Mouse (Mus musculus) heart, postnatal 0 days (tissue): ENCODE measurements around the gene Pcmt1. TPM values are rescaled to one million over a fixed set of nuclear protein-coding genes. Genes with fewer than 3 reads are reported as not detected.
"Not testable (repeated sequence)": the region's sequence is repeated elsewhere in the genome, so short reads cannot be mapped to it uniquely, and the experiment has no call there.

ENCODE experiments used
- ATAC-seq: fragments of 200-750 bp; cut with Nextera tagmentation; 2 replicates; pipeline ENCODE4 v1.8.0; 2017; ENCODE audit warnings: low read depth, moderate number of reproducible peaks, moderate library complexity; ENCODE audit not compliant: insufficient read depth
- DNase-seq: peaks from one replicate; pipeline ENCODE4 v3.0.0-alpha.2; 2016; ENCODE audit warnings: low spot score
- H3K27ac ChIP-seq: fragments of 300-500 bp; sonication (generic); 2 replicates; pipeline ENCODE4 v1.5.1; 2014; ENCODE audit warnings: low read depth, mild to moderate bottlenecking
- H3K27me3 ChIP-seq: fragments of 300-500 bp; sonication (generic); 2 replicates; pipeline ENCODE4 v1.6.1; 2014; ENCODE audit warnings: low read length, mixed read lengths; ENCODE audit not compliant: control insufficient read depth, insufficient read depth
- H3K36me3 ChIP-seq: fragments of 300-500 bp; sonication (generic); replicated peaks from 2 replicates; pipeline ENCODE4 v1.6.1; 2014; ENCODE audit warnings: low read length, mixed read lengths; ENCODE audit not compliant: control insufficient read depth, insufficient read depth
- H3K4me1 ChIP-seq: fragments of 300-500 bp; sonication (generic); 2 replicates; pipeline ENCODE4 v1.6.1; 2014; ENCODE audit warnings: antibody characterized with exemption; ENCODE audit not compliant: control insufficient read depth, insufficient read depth
- H3K4me2 ChIP-seq: fragments of 300-500 bp; sonication (generic); 2 replicates; pipeline ENCODE4 v1.6.1; 2014; ENCODE audit warnings: low read depth, mild to moderate bottlenecking, low read length, moderate library complexity
- H3K4me3 ChIP-seq: fragments of 300-500 bp; sonication (generic); 2 replicates; pipeline ENCODE4 v1.5.1; 2014; ENCODE audit warnings: low read depth, low read length
- H3K9ac ChIP-seq: fragments of 300-500 bp; sonication (generic); replicated peaks from 2 replicates; pipeline ENCODE4 v1.6.1; 2014; ENCODE audit warnings: low read depth, low read length, mixed read lengths
- H3K9me3 ChIP-seq: fragments of 300-500 bp; sonication (generic); replicated peaks from 2 replicates; pipeline ENCODE4 v1.6.1; 2016; ENCODE audit warnings: low read length; ENCODE audit not compliant: control insufficient read depth
- CTCF ChIP-seq: IDR thresholded peaks from 2 replicates; pipeline ENCODE4 v1.5.1; 2016; ENCODE audit warnings: antibody characterized with exemption, control low read depth, low read depth
- EP300 ChIP-seq: IDR thresholded peaks from 2 replicates; pipeline ENCODE4 v1.6.1; 2016; ENCODE audit warnings: antibody characterized with exemption, low read depth
- WGBS: fragments of 180-500 bp; shearing (Covaris S2); extraction: QIAGEN DNeasy Blood & Tissue Kit; methylation state at CpG from one replicate; pipeline ENCODE4 v1.1.7; 2014; 5-methylcytosine and 5-hydroxymethylcytosine counted together
- polyA plus RNA-seq: library from polyadenylated mRNA; unstranded; fragments of >200 nt; fragmentation: Nextera tagmentation; extraction: Ambion mirVana; gene quantifications from 2 replicates; pipeline ENCODE4 v1.2.1, GENCODE M21; 2015
- total RNA-seq: library from RNA; depleted of rRNA; stranded (reverse); fragments of >200 nt; gene quantifications from 2 replicates; pipeline ENCODE4 v1.2.3, GENCODE M21; 2014; ENCODE audit warnings: low replicate concordance

Pcmt1 gene
- total and polyA plus RNA-seq, 2 experiments from 2014 or later, result 59.7 to 135 TPM

GRCm38 (mm10) chr10:7614834-7615233 is 66.1 kb downstream of the Pcmt1 start:
- Histone ChIP-seq H3K9ac (no peak overlapping the region), H3K4me2 (no peak overlapping the region), H3K36me3 (no peaks in the 10 kb centered on the region), H3K27me3 (no peaks in the 10 kb centered on the region), H3K27ac (no peak overlapping the region), H3K4me3 (no peak overlapping the region), H3K4me1 (no peaks in the 10 kb centered on the region), H3K9me3 (no peaks in the 10 kb centered on the region)
- no peak for DNase-seq
- no peak for TF ChIP-seq CTCF
- no peak for TF ChIP-seq EP300
- 87% methylated on average over 8 of the region's 8 CpGs for WGBS
- ATAC-seq, result no peak

- H3K27ac ChIP-seq, ATAC-seq, H3K9ac ChIP-seq, H3K9me3 ChIP-seq, H3K36me3 ChIP-seq, H3K4me2 ChIP-seq, H3K4me1 ChIP-seq, H3K27me3 ChIP-seq, DNase-seq, H3K4me3 ChIP-seq: not testable (repeated sequence)
Measured at GRCm38 (mm10) chr10:7612210-7612609, 68.7 kb downstream of the Pcmt1 start.

DNA sequence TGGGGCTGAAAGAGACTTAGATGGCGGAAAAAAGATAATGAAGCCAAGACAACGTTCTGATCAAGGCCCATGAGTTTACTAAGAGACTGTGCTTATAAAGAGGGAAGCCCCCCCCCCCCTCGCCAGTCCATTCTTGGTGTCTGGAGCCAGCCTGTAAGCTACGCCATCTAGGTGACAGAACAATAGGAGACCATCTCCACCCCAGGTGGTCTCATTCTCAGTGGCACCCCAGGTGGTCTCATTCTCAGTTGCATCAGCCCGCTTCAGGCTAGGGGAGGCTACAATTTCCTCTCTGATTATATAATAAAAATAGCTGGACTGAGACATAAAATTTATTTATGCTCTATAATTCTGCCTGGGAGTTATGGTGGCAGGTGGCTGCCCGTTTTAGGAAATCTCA is 69.3 kb downstream of the Pcmt1 start:
- TF ChIP-seq EP300 (no peak), CTCF (no peak)
- ATAC-seq, result no peak

GRCm38 (mm10) chr10:7608611-7609010 is 72.3 kb downstream of the Pcmt1 start:
- no peak for TF ChIP-seq EP300
- TF ChIP-seq CTCF, result no peak
- no peak overlapping the region for H3K4me3 ChIP-seq
- no peak overlapping the region for H3K4me2 ChIP-seq
- no peak overlapping the region for H3K27ac ChIP-seq
- no peak overlapping the region for H3K9ac ChIP-seq
- DNase-seq, result no peak
- no peak for ATAC-seq
- no peaks in the 10 kb centered on the region for H3K9me3 ChIP-seq
- H3K4me1 ChIP-seq, result no peaks in the 10 kb centered on the region
- 81% methylated on average over 17 of the region's 17 CpGs for WGBS
- no peaks in the 10 kb centered on the region for H3K36me3 ChIP-seq
- no peaks in the 10 kb centered on the region for H3K27me3 ChIP-seq

More for the DNA sequence above, 69.3 kb downstream of the Pcmt1 start:
- no peaks in the 10 kb centered on the region for H3K36me3 ChIP-seq
- H3K9ac ChIP-seq, result no peak overlapping the region
- H3K4me2 ChIP-seq, result no peak overlapping the region
- no peaks in the 10 kb centered on the region for H3K27me3 ChIP-seq
- WGBS, result 74% methylated on average over 6 of the region's 6 CpGs
- no peak overlapping the region for H3K27ac ChIP-seq
- no peak overlapping the region for H3K4me3 ChIP-seq
- no peaks in the 10 kb centered on the region for H3K4me1 ChIP-seq
- DNase-seq, result no peak
- H3K9me3 ChIP-seq, result no peaks in the 10 kb centered on the region

- Histone ChIP-seq H3K4me3 (no peak overlapping the region), H3K4me1 (no peaks in the 10 kb centered on the region), H3K9ac (no peak overlapping the region), H3K9me3 (no peaks in the 10 kb centered on the region), H3K27ac (no peak overlapping the region), H3K27me3 (no peaks in the 10 kb centered on the region), H3K4me2 (no peak overlapping the region), H3K36me3 (no peaks in the 10 kb centered on the region)
- WGBS, result 46% methylated on average over 2 of the region's 2 CpGs
- DNase-seq (no peak), ATAC-seq (no peak)
- no peak for TF ChIP-seq EP300
- no peak for TF ChIP-seq CTCF
Measured at GRCm38 (mm10) chr10:7606437-7606836, 74.5 kb downstream of the Pcmt1 start.

DNA sequence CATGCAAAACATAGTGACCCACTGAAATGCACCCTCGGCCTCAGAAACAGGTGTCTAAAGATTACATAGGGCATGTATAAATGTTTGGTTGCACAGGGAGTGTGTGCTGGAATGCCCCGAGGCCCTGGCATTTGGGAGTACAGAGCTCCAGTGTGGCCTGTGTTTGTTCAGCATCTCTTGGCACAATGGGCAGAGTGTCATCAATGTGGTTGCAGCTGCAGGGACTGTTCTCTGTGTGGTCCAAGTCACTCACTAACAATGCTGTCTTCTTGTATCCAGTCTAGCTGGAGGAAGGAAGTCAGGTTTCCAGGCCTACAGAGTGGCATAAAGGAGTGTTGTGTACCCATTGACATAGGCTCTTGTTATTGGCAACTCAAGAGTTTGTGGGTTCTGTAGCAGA is 75.8 kb downstream of the Pcmt1 start:
- DNase-seq, result no peak

More for the DNA sequence above, 75.8 kb downstream of the Pcmt1 start:
- H3K36me3 ChIP-seq, result no peaks in the 10 kb centered on the region
- TF ChIP-seq EP300 (no peak), CTCF (no peak)
- ATAC-seq, result no peak
- H3K9ac ChIP-seq, result no peak overlapping the region
- no peaks in the 10 kb centered on the region for H3K9me3 ChIP-seq
- no peak overlapping the region for H3K27ac ChIP-seq
- WGBS, result 69% methylated on average over 2 of the region's 2 CpGs
- H3K4me3 ChIP-seq, result no peak overlapping the region
- H3K27me3 ChIP-seq, result no peaks in the 10 kb centered on the region
- H3K4me2 ChIP-seq, result no peak overlapping the region
- no peaks in the 10 kb centered on the region for H3K4me1 ChIP-seq
